Mouse (Mus musculus): ENCODE data around the gene Gm17571. TPM values are rescaled to one million over a fixed set of nuclear protein-coding genes. Genes with fewer than 3 reads are reported as not detected.

Gm17571 gene
- total RNA-seq, 2 experiments from 2014 or later: not detected

DNA sequence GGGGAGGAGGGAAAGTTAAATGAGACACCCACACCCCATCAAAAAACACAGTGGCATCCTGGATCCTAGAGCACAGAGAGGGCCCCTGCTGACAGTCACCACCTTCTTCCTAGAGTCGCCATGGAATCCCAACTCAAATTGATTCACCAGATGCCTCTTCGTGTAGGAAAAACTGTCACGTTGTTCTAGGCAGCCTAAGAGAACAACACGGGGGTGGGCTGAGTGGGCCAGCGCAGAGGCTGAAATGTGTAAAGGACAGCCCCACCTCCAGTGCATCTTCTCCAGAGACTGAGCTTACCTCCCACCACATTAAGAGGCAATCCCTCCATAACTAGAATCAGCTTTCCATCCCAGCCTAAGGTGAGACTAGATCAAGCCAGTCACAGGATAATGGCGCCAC, 11.2 kb upstream of the Gm17571 start:
- no peak for DNase-seq (ENCODE audit: low spot score in 2 of 2)

DNA sequence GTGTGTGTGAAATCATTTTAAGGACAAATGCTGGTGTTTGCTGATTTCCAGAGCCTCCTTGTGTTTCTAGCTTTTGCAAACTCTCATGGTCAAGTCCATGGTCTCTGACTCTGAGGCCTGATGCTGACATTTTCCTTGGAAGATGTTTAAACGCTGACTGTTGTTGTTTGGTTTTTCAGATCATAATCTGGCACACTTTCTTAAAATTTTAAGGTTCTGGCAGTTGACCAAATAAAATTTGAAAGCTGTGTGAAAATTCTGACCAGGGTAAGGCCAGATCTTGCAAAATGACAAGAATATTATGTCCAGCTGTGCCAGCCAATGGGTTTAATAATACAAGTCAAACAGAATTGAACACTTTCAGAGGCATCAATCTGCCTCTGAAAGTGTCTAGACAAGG, 8.7 kb upstream of the Gm17571 start:
- no peak for DNase-seq (ENCODE audit: low spot score in 2 of 2)

DNA sequence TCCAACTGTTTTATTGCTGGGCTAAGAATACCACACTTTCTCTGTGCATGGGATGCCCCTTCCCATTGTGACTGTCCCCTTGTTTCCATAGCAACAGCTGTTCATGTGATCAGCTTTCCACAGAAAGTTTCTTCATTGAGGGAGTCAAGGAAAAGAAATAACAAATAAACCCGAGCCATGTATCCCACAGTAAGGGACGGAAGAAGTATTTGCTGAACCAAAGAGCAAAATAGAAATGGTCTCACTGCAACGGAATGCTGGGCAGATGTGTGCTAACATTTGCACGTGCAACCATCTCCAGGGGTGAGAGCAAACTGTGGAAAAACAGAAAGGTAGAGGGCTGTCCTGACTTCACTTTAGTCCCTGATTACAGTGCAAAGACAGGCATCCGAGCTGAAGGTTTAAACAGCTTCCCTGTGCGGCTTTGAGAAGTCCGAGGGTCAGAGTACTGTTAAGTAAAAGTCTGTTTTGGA, 8.1 kb upstream of the Gm17571 start:
- no peak for DNase-seq (ENCODE audit: low spot score in 2 of 2)

DNA sequence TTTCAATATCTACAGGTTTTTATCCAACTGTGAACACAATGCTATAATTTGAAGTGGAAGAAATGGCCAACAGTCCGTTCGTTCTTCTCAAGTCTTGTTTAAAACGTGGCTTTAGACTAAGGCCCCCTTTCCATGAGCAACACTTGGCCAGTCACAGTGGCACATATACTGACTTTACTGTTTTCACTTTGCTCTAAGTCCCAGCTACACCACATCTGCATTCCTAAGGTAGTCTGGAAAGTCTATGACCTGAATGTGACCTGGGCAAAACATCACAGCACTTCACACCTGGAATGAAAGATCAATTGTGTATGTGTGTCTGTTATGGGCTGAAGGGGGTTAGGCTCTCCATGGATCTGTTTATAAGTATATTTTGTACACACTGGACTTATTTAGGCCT, 2.2 kb upstream of the Gm17571 start:
- DNase-seq (ENCODE audit: low spot score in 2 of 2): no peak

DNA sequence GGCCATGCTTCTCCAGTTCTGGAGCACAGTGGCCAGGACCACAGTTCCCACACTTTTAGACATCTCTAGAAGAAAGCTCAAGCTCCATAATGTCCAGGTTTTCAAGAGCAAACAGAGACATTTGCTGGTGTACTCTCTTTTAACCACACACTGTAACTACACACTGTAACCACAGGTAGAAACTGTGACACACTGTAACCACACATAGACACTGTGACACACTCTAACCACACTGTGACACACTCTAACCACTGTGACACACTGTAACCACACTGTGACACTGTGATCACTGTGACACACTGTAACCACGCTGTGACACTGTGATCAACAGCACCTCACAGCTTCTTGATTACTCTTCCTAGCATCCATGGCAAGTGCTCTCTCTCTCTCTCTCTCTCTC, 317 bp downstream of the Gm17571 start:
- no peak for DNase-seq (ENCODE audit: low spot score in 2 of 2)

DNA sequence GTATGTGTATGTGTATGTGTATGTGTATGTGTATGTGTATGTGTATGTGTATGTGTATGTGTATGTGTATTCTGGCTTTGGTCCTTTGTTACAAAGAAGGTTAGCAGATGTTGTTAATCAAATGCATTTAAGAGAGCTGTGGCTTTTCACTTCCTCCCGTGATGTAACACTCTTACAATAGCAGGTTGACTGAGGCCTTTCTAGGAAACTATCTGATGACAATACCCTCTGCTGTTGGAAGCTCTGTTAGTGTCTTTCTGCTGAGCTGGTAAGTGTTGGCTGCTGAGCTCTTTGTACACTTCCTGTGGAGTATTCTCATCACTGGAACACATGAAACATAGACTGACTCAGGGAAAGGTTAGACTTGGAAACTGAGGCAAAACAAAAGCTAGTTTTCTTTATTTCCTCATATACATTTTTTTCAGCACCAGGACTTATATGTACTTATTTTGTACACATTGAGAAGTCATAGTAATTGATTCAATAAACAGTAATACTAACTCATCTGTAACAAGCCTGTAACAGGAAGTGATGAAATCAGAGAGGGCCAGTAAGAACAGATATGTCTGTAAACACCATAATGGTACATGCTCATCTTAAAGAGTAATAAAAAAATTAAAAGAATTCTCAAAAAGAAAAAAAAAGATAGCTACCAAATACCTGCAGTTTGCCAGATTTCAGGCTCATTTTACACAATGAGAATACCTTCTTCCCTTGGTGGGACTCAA, 2.9 kb downstream of the Gm17571 start:
- DNase-seq (ENCODE audit: low spot score in 2 of 2): no peak

DNA sequence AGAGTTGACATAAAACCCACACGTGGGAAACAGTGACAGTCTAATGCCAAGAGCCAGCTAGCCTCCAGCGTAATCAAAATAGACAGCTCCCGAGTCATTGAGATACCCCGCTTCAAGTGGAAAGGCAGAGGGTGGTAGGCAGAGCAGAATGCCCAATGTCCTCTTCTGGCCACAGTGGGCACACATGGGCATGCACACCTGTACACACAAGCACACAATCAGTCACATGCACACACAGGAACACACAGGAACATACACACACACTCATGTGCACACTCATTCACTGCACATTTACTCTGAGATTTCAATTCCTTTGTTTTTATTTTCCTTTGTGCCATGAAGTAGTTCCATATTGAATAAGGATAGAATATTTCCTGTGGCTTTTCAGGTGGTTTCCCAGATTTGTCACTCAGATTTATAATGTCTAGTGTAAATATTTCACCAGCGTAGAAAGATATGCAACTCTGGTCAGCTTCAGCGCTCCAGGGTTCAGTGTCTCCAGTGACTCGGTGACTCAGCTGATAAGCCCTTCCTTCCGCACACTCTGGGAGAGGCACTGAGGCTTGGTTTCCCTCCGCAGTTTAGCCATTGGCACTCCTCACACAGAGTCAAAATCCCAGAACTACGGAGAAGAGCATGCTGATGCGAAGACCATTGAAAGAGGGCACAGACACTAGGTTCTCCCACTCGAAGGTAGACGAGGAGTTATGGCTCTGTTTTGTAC, 4.4 kb downstream of the Gm17571 start:
- no peak for DNase-seq (ENCODE audit: low spot score in 2 of 2)

DNA sequence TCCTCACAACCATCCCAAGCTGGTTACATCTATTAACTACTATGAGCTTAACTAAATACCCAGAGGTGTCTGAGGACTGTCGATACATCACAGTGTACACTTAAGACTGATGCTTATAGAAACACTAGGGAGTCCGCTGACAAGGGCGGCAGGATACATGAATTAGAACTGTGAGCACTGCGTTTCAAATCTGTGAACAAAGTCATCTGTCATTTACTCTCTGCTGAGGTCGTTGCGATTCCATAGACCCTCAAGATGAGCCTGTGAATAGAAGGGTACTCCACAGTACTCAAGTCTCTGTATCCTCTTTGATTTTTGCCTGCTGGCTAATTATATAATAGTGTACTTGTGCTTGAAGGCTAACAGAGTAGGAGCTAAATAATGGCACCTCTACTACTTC, 5.6 kb downstream of the Gm17571 start:
- DNase-seq (ENCODE audit: low spot score in 2 of 2): no peak

DNA sequence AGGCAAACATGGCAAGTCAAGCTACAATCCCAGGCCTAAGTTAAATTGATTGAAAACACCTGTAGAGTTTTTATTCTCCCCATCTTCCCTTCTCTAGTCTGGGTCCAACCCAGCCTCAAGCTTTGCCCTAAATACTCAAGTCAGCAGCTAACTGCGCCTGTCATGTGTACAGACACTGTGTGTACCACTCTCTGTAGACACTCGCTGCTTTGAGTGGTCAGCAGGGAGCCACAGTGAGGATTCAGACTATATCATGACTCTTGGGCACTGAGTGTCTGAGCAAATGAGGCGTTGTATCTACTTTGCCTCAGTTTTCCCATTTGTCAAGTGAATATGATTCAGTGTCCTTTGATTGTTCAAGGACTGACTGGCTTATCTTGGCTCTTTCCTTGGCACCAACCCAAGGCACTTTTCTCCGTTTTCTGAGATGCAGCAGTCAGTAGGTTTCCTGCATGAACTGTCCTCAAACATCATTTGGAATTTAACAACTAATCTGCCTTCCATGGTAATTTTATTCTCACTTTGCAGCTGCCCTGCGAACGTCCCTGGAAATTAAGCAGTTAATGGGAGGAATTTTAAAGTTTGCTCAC, 13.0 kb downstream of the Gm17571 start:
- DNase-seq (ENCODE audit: low spot score in 2 of 2): no peak

DNA sequence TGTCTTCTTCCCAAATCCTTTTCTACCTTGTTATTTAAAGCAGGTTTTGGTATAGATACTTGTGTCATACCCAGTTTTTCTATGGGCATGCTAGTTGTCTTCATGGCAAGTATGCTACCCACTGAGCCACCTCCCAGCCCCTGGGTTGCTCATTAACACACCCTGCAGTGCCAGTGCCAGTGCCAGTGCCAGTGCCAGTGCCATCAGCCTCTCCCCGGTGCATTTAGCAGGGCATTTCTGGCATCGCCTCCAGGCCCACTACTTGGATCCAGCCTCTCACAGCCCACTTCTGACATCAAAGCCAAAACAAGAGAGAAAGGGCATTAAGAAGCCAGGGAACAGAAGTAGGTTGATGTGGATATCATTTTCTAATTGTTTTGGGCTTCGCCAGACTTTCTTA, 14.9 kb downstream of the Gm17571 start:
- DNase-seq (ENCODE audit: low spot score in 2 of 2): no peak

DNA sequence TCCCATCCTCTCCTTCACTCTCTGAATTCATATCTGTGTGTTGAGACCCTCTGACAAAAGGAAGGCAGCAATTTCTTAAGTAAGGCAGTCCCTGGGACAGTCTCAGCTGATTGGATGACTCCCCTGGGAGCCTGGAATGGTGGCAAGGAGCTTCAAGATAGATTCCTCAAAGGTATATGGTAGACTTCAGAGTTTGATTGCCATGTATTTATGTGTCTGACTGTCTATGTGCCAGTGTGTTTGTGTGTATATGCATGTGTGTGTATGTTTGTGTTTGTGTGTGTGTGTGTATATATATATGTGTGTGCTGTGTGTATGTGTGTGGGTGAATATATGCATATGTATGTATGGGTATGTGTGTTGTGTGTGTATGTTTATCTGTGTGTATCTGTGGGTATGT, 15.8 kb downstream of the Gm17571 start:
- no peak for DNase-seq (ENCODE audit: low spot score in 2 of 2)

DNA sequence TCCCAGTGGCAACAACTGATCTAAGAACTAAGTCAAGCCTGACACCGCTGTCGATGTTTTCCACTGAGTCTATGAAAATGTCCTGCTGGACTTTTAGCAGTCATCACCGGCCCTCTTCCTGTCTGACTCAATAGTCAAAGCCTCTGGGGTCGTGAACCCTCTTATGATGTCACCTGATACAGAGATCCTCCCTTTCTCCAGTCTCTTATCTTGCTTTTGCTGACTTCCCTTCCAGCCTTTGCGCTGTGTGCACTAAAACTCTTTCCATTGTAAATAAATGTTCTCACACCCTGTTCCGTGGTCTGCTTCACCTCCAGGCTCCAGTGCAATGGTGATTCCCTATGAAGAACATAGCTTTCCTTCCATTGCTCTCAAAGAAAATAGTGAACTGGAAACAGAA, 16.3 kb downstream of the Gm17571 start:
- no peak for DNase-seq (ENCODE audit: low spot score in 2 of 2)

DNA sequence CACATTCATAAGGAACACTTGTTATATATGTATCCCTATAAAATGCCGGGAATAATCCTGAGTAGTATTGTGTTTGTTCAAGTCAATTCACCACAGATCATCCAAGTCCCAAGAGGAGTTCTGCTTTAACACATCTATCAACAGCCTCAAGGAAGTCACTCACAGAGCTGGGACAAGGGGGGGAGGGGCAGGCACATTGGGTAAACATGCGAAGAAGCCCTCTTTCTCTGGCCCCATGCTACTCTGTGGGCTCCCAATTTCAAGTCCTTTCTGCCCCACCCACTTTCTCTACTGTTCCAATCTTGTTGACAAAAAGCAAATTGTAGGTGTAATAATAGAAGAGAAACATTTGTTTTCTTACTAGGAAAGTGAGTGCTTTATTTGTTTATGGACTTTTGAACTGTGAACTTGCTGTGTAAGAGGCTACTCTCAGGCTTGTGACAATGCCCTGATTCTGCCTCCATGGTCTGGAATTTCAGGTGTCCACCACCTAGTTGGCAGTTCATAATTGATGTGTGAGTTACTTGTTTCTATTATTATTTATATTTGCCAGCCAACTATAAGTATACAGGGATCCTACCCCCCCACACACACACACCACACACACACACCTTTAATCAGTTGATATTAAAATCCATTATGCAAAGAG, 17.0 kb downstream of the Gm17571 start:
- no peak for DNase-seq (ENCODE audit: low spot score in 2 of 2)

DNA sequence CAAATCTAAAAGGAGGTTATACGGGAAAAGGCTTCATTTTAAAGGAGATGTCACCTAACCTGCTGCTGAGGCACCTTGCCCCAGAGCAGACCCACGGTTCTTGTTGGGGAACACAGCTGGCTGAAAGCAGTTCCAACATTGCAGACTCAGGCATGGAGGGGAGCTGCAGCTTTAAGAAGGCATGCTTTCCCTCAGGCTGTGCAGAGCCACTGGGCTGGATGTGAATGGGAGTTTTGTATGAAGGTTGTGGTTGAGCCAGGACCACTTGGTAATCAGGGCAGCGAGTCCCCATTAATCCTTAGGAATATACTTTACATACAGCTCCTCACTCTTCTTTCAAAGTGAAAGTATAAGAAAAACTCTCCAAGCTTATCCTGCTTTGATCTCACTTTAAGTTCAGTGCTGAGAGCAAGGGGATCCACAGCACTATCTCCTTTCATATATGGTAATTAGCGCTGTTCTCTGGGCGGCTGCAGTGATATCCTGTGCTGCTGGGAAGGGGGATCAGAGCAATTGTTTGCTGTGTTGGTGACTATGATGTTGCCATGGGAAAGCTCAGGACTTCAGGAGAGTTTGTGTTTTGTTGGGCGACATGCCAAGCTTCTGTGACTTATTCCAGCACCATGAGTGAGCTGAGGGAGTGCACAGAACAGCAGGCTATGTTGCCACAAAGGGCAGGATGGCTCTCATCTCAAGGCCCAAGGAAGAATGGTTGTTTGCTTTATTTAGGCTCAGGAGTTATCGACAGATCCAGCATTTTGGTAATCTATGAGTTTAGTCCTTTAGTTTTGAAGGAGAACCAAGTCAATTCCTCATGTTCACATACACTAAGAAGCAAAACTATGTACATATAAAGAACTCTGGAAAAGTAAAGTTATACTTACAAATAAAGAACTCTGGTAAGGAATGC, 21.3 kb downstream of the Gm17571 start:
- DNase-seq (ENCODE audit: low spot score in 2 of 2): peak; percentile 57 to 75

DNA sequence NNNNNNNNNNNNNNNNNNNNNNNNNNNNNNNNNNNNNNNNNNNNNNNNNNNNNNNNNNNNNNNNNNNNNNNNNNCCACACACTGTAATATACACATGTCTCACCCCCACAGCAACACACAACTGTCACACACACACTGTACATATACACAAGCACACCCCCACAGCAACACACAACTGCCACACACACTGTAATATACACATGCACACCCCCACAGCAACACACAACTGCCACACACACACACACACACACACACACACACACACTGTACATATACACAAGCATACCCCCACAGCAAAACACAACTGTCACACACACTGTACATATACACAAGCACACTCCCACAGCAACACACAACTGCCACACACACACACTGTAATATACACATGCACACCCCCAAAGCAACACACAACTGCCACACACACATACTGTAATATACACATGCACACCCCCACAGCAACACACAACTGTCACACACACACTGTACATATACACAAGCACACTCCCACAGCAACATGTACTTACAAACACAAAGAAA, 32.3 kb downstream of the Gm17571 start:
- DNase-seq (ENCODE audit: low spot score in 2 of 2): no peak

Other genes with a start within 250 kb of the Gm17571 start
- 10 to 100 TPM; 11.0 to 11.8 TPM for gene Jrkl, start 200.9 kb downstream of the Gm17571 start, total RNA-seq (2021)
- 10 to 100 TPM; 12.0 to 12.9 TPM for gene Ccdc82, start 199.8 kb downstream of the Gm17571 start, total RNA-seq (2021)
- 10 to 100 TPM; 11.2 to 13.0 TPM for gene Maml2, start 148.8 kb downstream of the Gm17571 start, total RNA-seq (2021)